Comparison of ENCODE assay signal across 8 mouse cellular contexts in the genomic region with DNA sequence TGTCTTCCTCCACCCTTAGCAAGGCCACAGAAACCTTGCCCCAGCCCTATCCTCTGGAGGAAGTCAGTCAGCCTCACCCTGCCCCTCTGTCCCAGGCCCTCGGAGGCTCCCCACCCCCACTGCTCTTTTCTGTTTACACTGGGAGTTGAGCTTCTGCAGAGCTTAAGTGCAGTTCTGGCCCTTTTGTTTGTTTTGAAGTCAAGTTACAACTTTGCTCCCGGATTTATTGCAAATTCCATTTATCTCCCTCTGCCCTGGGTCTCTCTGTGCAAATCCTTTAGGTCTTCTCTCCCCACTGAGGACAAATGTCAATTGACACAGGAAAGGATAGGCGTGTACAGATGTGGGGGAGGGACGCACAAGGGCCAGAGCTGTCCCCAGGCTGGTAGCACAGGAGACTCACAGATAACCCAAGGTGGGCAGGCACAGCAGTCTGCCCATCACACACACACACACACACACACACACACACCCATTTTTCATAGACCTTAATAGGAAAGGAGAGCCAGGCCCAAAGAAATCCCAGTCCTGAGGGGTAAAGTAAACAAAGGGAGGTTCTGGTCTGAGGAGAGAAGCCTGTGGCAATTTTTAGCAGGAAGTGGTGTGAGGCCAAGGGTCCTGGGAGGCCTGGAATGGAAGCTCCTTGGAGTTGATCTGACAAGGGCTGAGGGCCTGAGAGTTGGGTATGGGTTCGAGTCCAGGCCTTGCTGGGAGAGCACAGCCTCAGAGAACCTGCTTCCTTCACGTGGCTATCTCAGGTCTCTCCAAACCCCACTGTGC.
DNase-seq lines count a peak whose midpoint lies in the region.

No protein-coding gene starts in this region.

- intact Hi-C loops in heart, postnatal 14 days (cut with DNase I): no loop called here

- peak; percentile 66 for DNase-seq in adrenal gland, adult 2 months
- no peak for DNase-seq in adrenal gland, postnatal 4 days (ENCODE audit: low spot score in 2 of 2)
- DNase-seq in embryo, embryonic 10.5 days (ENCODE audit: low spot score): peak; percentile 84
- peak; percentile 66 to 71 for DNase-seq in heart, postnatal 14 days
- peak; percentile 82 to 86 for DNase-seq in kidney, postnatal 36 days
- DNase-seq in lung, postnatal 4 days: peak; percentile 86 to 91
- no peak for DNase-seq in cerebellum, postnatal 14 days
- DNase-seq in left cerebral cortex, adult 8-10 months (ENCODE audit: low spot score in 2 of 2): no peak

Comparison
In these comparisons a context has a peak if more than half of its experiments do, and no peak if none do; other contexts are left out.
1. DNase-seq: peak in adrenal gland, adult 2 months (single experiment), embryo, embryonic 10.5 days (single experiment), heart, postnatal 14 days (2 of 2), kidney, postnatal 36 days (2 of 2) and lung, postnatal 4 days (2 of 2); none in adrenal gland, postnatal 4 days (0 of 2), cerebellum, postnatal 14 days (0 of 2) and left cerebral cortex, adult 8-10 months (0 of 2).